Mouse (Mus musculus): ENCODE measurements around the gene Gm42906. TPM values are rescaled to one million over a fixed set of nuclear protein-coding genes. Genes with fewer than 3 reads are reported as not detected.
A peak's percentile ranks its signal among the peaks of the same experiment; 100 is the strongest.

Gm42906 gene
- polyA plus RNA-seq, 1 experiment from 2014 or later: not detected

DNA sequence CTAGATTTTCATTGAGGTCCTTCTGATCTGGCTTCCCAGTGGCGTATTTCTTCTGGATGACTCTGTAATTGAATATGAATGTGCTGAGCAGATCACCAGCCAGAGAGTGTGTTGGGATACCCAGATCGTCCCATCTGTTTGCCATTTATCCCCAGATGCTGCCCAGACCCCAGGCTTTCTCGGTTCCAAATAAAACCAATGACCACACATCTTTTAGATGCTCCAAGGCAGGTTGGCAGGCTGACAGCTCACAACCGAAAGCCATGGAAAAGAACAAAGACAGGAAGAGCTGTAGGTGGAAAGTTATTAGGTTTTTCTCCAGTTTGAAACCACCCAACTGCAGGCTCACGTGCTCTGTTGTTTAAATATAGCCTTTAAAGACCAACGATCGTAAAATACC, 381.0 kb downstream of the Gm42906 start:
- Histone ChIP-seq H3K36me3 (replicated peaks; ENCODE audit: insufficient read depth, low read length) (no peaks in the 10 kb centered on the region; the same call in 1 of the 2 replicates), H3K4me3 (ENCODE audit: low read depth, low read length) (no peak overlapping the region), H3K9ac (replicated peaks) (no peak overlapping the region), H3K4me1 (ENCODE audit: insufficient read depth) (no peaks in the 10 kb centered on the region), H3K4me2 (ENCODE audit: low read depth, low read length) (no peak overlapping the region), H3K9me3 (ENCODE audit: low read length) (no peaks in the 10 kb centered on the region), H3K27ac (ENCODE audit: low read depth) (no peak overlapping the region), H3K27me3 (ENCODE audit: insufficient read depth, low read length) (no peaks in the 10 kb centered on the region)
- WGBS (ENCODE audit: insufficient replicate concordance): 76% methylated on average over 7 of the region's 7 CpGs
- ATAC-seq: no peak
- TF ChIP-seq EP300 (IDR thresholded peaks at IDR 0.05; ENCODE audit: low read depth): no peak
- TF ChIP-seq CTCF (IDR thresholded peaks at IDR 0.05; ENCODE audit: low read depth): no peak
- no peak for DNase-seq

DNA sequence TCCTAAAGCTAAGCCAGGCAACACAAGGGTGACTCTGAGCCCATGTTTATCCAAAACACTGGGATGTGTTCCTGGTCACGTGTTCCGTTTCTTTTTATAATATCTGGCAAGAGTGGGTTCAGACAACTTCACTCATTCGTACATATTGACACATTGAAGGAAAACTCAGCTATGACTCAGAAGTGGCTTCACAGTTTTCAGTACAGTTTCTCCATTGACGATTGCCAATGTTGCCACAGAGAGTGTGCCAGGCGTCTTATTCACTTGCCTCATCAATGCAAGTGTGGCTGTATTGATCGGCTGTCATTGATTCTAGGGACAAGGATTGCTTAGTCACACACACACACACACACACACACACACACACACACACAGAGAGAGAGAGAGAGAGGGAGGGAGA, 381.8 kb downstream of the Gm42906 start:
- Histone ChIP-seq H3K9me3 (ENCODE audit: low read length) (no peaks in the 10 kb centered on the region), H3K4me3 (ENCODE audit: low read depth, low read length) (no peak overlapping the region), H3K9ac (replicated peaks) (no peak overlapping the region), H3K27ac (ENCODE audit: low read depth) (no peak overlapping the region), H3K4me2 (ENCODE audit: low read depth, low read length) (no peak overlapping the region), H3K27me3 (ENCODE audit: insufficient read depth, low read length) (no peaks in the 10 kb centered on the region), H3K36me3 (replicated peaks; ENCODE audit: insufficient read depth, low read length) (no peaks in the 10 kb centered on the region; the same call in 1 of the 2 replicates), H3K4me1 (ENCODE audit: insufficient read depth) (no peaks in the 10 kb centered on the region)
- DNase-seq: no peak
- TF ChIP-seq CTCF (IDR thresholded peaks at IDR 0.05; ENCODE audit: low read depth) (no peak), EP300 (IDR thresholded peaks at IDR 0.05; ENCODE audit: low read depth) (no peak)
- WGBS (ENCODE audit: insufficient replicate concordance): 77% methylated on average over 6 of the region's 6 CpGs
- ATAC-seq: no peak

DNA sequence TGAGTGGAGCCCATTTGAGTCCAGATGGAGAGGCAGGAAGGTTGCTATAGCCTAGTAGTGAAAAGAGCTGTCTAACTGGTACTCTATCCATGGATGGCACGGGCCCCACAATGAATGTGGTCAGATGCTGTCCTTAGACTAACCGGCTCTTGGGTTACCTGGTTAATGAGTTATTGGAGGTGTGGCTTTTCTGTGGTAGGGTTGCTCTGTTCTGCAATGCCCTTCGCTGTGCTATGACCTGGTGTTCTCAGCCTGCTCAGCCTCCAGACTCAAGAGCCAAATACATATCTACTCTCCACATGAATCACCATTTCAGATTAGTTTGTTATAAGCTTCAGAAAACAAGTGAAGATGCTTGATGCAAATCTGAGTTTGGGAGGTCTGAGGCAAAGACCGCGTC, 385.1 kb downstream of the Gm42906 start:
- Histone ChIP-seq H3K36me3 (replicated peaks; ENCODE audit: insufficient read depth, low read length) (peaks cover 2% of the 10 kb centered on the region; the same call in 1 of the 2 replicates), H3K9ac (replicated peaks) (no peak overlapping the region), H3K4me3 (ENCODE audit: low read depth, low read length) (no peak overlapping the region), H3K27me3 (ENCODE audit: insufficient read depth, low read length) (no peaks in the 10 kb centered on the region), H3K9me3 (ENCODE audit: low read length) (no peaks in the 10 kb centered on the region), H3K27ac (ENCODE audit: low read depth) (no peak overlapping the region), H3K4me2 (ENCODE audit: low read depth, low read length) (no peak overlapping the region), H3K4me1 (ENCODE audit: insufficient read depth) (no peaks in the 10 kb centered on the region)
- 70% methylated on average over 5 of the region's 5 CpGs for WGBS (ENCODE audit: insufficient replicate concordance)
- peak; percentile 79 for ATAC-seq
- TF ChIP-seq EP300 (IDR thresholded peaks at IDR 0.05; ENCODE audit: low read depth) (no peak), CTCF (IDR thresholded peaks at IDR 0.05; ENCODE audit: low read depth) (no peak)
- DNase-seq: no peak

DNA sequence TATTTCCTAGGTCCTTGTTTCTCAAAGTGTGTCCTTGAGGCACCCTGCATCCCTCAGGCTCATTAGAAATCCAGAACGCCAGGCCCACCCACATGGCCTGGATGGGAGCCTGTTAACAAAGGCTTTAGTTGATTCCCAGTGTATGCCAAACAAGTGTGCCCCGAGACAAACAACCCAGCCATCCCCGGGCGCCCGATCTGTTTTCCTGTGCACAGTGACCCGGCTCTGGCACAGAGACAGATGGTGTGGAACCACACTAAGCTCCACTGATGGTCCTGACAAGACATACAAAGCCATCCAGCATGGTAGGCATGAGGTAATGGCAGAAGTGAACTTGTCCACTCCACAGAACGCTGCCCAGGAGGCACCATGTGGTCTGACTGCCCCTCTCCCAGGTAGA, 390.1 kb downstream of the Gm42906 start:
- DNase-seq: no peak
- H3K4me1 ChIP-seq (ENCODE audit: insufficient read depth): no peaks in the 10 kb centered on the region
- no peaks in the 10 kb centered on the region for H3K27me3 ChIP-seq (ENCODE audit: insufficient read depth, low read length)
- H3K36me3 ChIP-seq (replicated peaks; ENCODE audit: insufficient read depth, low read length): 0 out of 2 replicates have a peak, but pooled peaks cover 2% of the 10 kb centered on the region
- ATAC-seq: no peak
- no peak for TF ChIP-seq CTCF (IDR thresholded peaks at IDR 0.05; ENCODE audit: low read depth)
- TF ChIP-seq EP300 (IDR thresholded peaks at IDR 0.05; ENCODE audit: low read depth): no peak
- 83% methylated on average over 7 of the region's 7 CpGs for WGBS (ENCODE audit: insufficient replicate concordance)
- no peak overlapping the region for H3K9ac ChIP-seq (replicated peaks)
- H3K9me3 ChIP-seq (ENCODE audit: low read length): no peaks in the 10 kb centered on the region
- no peak overlapping the region for H3K4me2 ChIP-seq (ENCODE audit: low read depth, low read length)
- H3K27ac ChIP-seq (ENCODE audit: low read depth): no peak overlapping the region
- H3K4me3 ChIP-seq (ENCODE audit: low read depth, low read length): no peak overlapping the region

DNA sequence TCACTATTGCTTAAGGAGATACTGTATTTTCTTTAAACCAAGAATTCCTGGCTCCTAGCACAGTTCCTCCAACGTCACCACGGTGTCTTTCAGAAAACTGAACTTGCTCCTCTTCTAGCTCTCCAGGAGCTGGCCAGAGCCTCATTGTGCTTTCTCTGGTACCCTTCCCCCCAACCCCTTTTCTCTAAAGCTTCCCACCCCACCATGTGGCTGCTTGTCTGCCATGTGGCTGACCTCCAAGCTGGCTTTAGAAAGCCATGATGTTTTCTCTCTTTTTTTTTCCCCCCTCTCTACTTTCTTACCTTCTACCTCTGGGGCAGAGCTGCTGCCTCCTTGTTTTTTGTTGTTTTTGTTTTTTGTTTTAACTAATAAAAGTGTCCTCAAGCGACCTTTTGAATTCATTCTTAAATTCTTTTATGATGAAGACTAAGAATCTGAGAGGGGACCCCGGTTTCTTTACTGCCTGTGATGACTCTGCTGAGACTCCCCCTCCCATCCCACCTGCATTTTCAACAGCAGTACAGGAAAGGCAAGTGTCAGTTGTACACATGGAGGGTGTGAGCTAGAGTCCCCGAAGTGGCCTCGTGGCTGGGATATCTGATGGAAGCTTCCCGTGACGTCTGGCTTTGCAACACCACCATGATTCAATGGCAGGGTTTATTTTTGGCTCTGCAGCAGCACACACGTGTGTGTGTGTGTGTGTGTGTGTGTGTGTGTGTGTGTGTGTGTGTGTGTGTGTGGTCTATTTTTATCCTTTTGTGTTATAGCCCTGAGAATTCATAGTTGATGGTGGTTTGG, 393.0 kb downstream of the Gm42906 start:
- H3K4me2 ChIP-seq (ENCODE audit: low read depth, low read length): no peak overlapping the region
- H3K36me3 ChIP-seq (replicated peaks; ENCODE audit: insufficient read depth, low read length): no peaks in the 10 kb centered on the region
- no peak overlapping the region for H3K4me3 ChIP-seq (ENCODE audit: low read depth, low read length)
- no peak overlapping the region for H3K27ac ChIP-seq (ENCODE audit: low read depth)
- DNase-seq (no peak), ATAC-seq (no peak)
- no peaks in the 10 kb centered on the region for H3K9me3 ChIP-seq (ENCODE audit: low read length)
- WGBS (ENCODE audit: insufficient replicate concordance): 45% methylated on average over 9 of the region's 9 CpGs
- H3K9ac ChIP-seq (replicated peaks): no peak overlapping the region
- H3K27me3 ChIP-seq (ENCODE audit: insufficient read depth, low read length): no peaks in the 10 kb centered on the region
- TF ChIP-seq EP300 (IDR thresholded peaks at IDR 0.05; ENCODE audit: low read depth): no peak
- TF ChIP-seq CTCF (IDR thresholded peaks at IDR 0.05; ENCODE audit: low read depth): no peak
- no peaks in the 10 kb centered on the region for H3K4me1 ChIP-seq (ENCODE audit: insufficient read depth)

DNA sequence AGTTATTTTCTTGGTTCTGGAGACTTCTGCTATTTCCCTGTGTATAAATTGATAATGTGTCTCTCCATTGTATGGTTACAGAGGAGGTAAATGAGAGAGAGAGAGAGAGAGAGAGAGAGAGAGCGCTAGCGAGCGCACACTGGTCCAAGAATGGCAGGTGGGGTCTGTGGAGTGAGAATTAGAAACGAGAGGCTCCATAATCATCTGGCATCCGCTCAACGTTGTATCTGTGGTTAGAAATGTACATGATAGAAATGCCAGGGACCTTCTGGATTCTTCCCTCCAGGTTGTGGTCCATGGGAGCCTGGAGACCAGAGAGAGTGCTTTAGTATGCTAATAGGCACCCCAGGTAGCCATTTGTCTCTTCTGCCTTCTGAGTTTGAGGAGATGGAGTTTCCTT, 399.1 kb downstream of the Gm42906 start:
- no peak for DNase-seq

More for the DNA sequence above, 399.1 kb downstream of the Gm42906 start:
- Histone ChIP-seq H3K36me3 (replicated peaks; ENCODE audit: insufficient read depth, low read length) (no peaks in the 10 kb centered on the region), H3K27ac (ENCODE audit: low read depth) (no peak overlapping the region), H3K4me2 (ENCODE audit: low read depth, low read length) (no peak overlapping the region), H3K4me1 (ENCODE audit: insufficient read depth) (no peaks in the 10 kb centered on the region), H3K9me3 (ENCODE audit: low read length) (no peaks in the 10 kb centered on the region), H3K9ac (replicated peaks) (no peak overlapping the region), H3K4me3 (ENCODE audit: low read depth, low read length) (no peak overlapping the region), H3K27me3 (ENCODE audit: insufficient read depth, low read length) (no peaks in the 10 kb centered on the region)
- no peak for TF ChIP-seq CTCF (IDR thresholded peaks at IDR 0.05; ENCODE audit: low read depth)
- TF ChIP-seq EP300 (IDR thresholded peaks at IDR 0.05; ENCODE audit: low read depth): no peak
- 71% methylated on average over 6 of the region's 6 CpGs for WGBS (ENCODE audit: insufficient replicate concordance)
- ATAC-seq: no peak

Data from liver, postnatal 0 days (tissue).